Mouse (Mus musculus) neutrophil, adult 59 days (primary cell): Measurements from ENCODE around the gene Ccr1l1. TPM values are rescaled to one million over a fixed set of nuclear protein-coding genes. Genes with fewer than 3 reads are reported as not detected.

Source experiments
- total RNA-seq, 2 experiments: library from RNA; stranded (reverse); gene quantifications; 1 replicate in 1 of 2; 2 replicates in 1 of 2; pipeline ENCODE4 v1.2.4; 2023

Ccr1l1 gene
- not detected for total RNA-seq

GRCm38 (mm10) chr9:123978308-123978707 is at the start of gene Ccr1l1:
Gene Ccr1l1 (minus strand): TSS chr9:123978408.

GRCm38 (mm10) chr9:124021672-124022071 is 43.5 kb upstream of the Ccr1l1 start, which contains the start of gene Ccr3:
Gene Ccr3 (plus strand): TSS chr9:124021972.

GRCm38 (mm10) chr9:123968290-123968912 is 9.8 kb downstream of the Ccr1l1 start, which contains the start of gene Ccr1:
Gene Ccr1 (minus strand): TSS chr9:123968692.

Other genes with a start within 250 kb of the Ccr1l1 start
- under 1 TPM in 1 of 2 experiments, not detected in 1; 0.18 TPM for gene Cxcr6, start 171.9 kb downstream of the Ccr1l1 start, total RNA-seq
- gene Fyco1, start 126.5 kb downstream of the Ccr1l1 start, total RNA-seq, result 10 to 100 TPM; 24.0 to 27.8 TPM
- gene Xcr1, start 116.4 kb downstream of the Ccr1l1 start, total RNA-seq, result under 1 TPM in 1 of 2 experiments, not detected in 1; 0.09 TPM
- gene Ccr1, start 9.7 kb downstream of the Ccr1l1 start, total RNA-seq, result 100 to 1,000 TPM; 202 to 243 TPM
- gene Ccr3, start 43.6 kb upstream of the Ccr1l1 start, total RNA-seq, result under 1 TPM; 0.56 to 0.71 TPM
- gene Ccr2, start 123.5 kb upstream of the Ccr1l1 start, total RNA-seq, result 100 to 1,000 TPM; 146 to 263 TPM
- gene Ccr5, start 143.1 kb upstream of the Ccr1l1 start, total RNA-seq, result 1 to 10 TPM in 1 of 2 experiments, under 1 TPM in 1; 0.55 to 1.9 TPM